Mouse (Mus musculus) hindbrain, embryonic 11.5 days (tissue): Measurements from ENCODE around the gene Neto2. TPM values are rescaled to one million over a fixed set of nuclear protein-coding genes. Genes with fewer than 3 reads are reported as not detected.
A peak's percentile ranks its signal among the peaks of the same experiment; 100 is the strongest.

ENCODE experiments used
- ATAC-seq: fragments of 200-750 bp; cut with Nextera tagmentation; 2 replicates; pipeline ENCODE4 v1.8.0; 2017; ENCODE audit warnings: mild to moderate bottlenecking, moderate TSS enrichment, moderate library complexity; ENCODE audit not compliant: low FRiP score
- DNase-seq: peaks from one replicate; pipeline ENCODE4 v3.0.0-alpha.2; 2015; ENCODE audit warnings: low spot score
- H3K27ac ChIP-seq: fragments of 300-500 bp; sonication (generic); 2 replicates; pipeline ENCODE4 v1.5.1; 2014; ENCODE audit warnings: mild to moderate bottlenecking, low read depth, low read length
- H3K27me3 ChIP-seq: fragments of 300-500 bp; sonication (generic); 2 replicates; pipeline ENCODE4 v1.6.1; 2014; ENCODE audit warnings: mild to moderate bottlenecking, low read length, moderate library complexity, mixed read lengths; ENCODE audit not compliant: control insufficient read depth, insufficient read depth
- H3K36me3 ChIP-seq: fragments of 300-500 bp; sonication (generic); 2 replicates; pipeline ENCODE4 v1.6.1; 2014; ENCODE audit warnings: mild to moderate bottlenecking, low read length, moderate library complexity, mixed read lengths; ENCODE audit not compliant: control insufficient read depth, insufficient read depth
- H3K4me1 ChIP-seq: fragments of 300-500 bp; sonication (generic); replicated peaks from 2 replicates; pipeline ENCODE4 v1.6.1; 2014; ENCODE audit warnings: low read length, mixed read lengths; ENCODE audit not compliant: control insufficient read depth, insufficient read depth
- H3K4me2 ChIP-seq: fragments of 300-500 bp; sonication (generic); replicated peaks from 2 replicates; pipeline ENCODE4 v1.6.1; 2014; ENCODE audit warnings: mild to moderate bottlenecking, low read depth, low read length
- H3K4me3 ChIP-seq: fragments of 300-500 bp; sonication (generic); 2 replicates; pipeline ENCODE4 v1.5.1; 2014; ENCODE audit warnings: low read depth, low read length
- H3K9ac ChIP-seq: fragments of 300-500 bp; sonication (generic); 2 replicates; pipeline ENCODE4 v1.6.1; 2014; ENCODE audit warnings: low read depth, low read length
- H3K9me3 ChIP-seq: fragments of 300-500 bp; sonication (generic); 2 replicates; pipeline ENCODE4 v1.6.1; 2016; ENCODE audit warnings: low read length; ENCODE audit not compliant: control insufficient read depth
- WGBS: fragments of 180-500 bp; shearing (Covaris S2); extraction: QIAGEN DNeasy Blood & Tissue Kit; methylation state at CpG from one replicate; pipeline ENCODE4 v1.1.7; 2014; 5-methylcytosine and 5-hydroxymethylcytosine counted together
- polyA plus RNA-seq: library from polyadenylated mRNA; unstranded; fragments of >200 nt; fragmentation: Nextera tagmentation; extraction: Ambion mirVana; gene quantifications from 2 replicates; pipeline ENCODE4 v1.2.1, GENCODE M21; 2014

Gene Neto2
- polyA plus RNA-seq, result 33.2 and 37.7 TPM in 2 replicates

DNA sequence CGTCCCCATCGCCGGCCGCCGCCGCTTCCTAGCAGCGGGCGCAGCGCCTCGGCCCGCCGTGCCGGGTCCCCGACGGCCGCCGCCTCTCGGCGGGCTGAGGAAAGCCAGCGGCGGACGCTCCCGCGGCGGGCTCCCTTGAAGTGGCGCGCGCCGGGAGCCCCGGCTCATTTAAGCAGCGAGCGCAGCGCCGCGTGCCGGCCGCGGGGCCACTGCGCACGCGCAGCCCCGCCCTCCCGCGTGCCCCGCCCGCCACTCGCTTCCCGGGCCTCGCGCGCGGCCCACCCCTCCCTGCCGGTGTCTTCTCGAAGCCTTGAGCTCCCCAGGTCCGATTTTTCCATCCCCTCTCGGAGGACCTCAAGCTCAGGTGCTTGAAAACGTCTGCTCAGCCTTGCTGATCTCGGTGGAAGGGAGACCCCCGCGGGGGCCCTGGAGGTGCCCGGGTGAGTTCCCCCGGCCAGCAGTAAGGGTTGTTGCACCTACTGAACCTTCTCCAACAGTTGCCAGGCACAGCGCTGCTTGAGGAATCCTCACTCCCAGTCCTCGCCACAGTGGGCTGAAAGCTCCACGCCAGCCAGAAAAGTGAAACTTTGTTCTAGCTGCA, at the start of gene Neto2:
Neto2 (minus strand) TSS at position 174 of the 601 bp plus-strand sequence.
- no peaks in the 10 kb centered on the region for H3K4me1 ChIP-seq
- no peaks in the 10 kb centered on the region for H3K36me3 ChIP-seq
- peak within 1 kb of the TSS; percentile 93 for H3K9ac ChIP-seq
- DNase-seq (peak; percentile 88), ATAC-seq (peak; percentile 91)
- peak within 1 kb of the TSS; percentile 94 for H3K27ac ChIP-seq
- no peaks in the 10 kb centered on the region for H3K9me3 ChIP-seq
- H3K27me3 ChIP-seq, result peaks cover 3% of the 10 kb centered on the region; the same call in 1 of the 2 replicates
- 10% methylated on average over 32 of the region's 65 CpGs for WGBS
- H3K4me2 ChIP-seq, result peak within 1 kb of the TSS; percentile 68
- peak within 1 kb of the TSS; percentile 74 for H3K4me3 ChIP-seq

DNA sequence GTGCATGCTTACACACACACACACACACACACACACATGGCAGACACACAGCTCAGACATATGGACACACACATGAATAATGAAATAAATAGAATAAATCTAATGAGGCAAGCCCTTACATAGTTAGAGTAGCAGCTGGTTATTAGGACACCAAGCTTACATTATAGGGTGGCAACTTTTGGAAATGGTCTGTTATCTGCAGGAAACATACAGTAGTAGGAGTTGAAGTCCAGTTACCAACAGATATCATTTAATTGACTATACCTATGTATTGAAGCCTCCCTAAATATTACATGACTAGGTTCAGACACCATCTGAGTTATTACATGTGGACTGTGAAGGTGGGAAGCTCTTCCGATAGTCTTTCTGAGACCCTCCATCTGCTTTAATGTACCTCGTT, 44.3 kb upstream of the Neto2 start:
- no peak overlapping the region for H3K9ac ChIP-seq
- no peak overlapping the region for H3K4me3 ChIP-seq
- DNase-seq (no peak), ATAC-seq (no peak)
- H3K9me3 ChIP-seq, result no peaks in the 10 kb centered on the region
- WGBS, result 96% methylated on average over 2 of the region's 2 CpGs
- no peak overlapping the region for H3K4me2 ChIP-seq
- H3K27me3 ChIP-seq, result no peaks in the 10 kb centered on the region
- H3K4me1 ChIP-seq, result no peaks in the 10 kb centered on the region
- no peak overlapping the region for H3K27ac ChIP-seq
- no peaks in the 10 kb centered on the region for H3K36me3 ChIP-seq

DNA sequence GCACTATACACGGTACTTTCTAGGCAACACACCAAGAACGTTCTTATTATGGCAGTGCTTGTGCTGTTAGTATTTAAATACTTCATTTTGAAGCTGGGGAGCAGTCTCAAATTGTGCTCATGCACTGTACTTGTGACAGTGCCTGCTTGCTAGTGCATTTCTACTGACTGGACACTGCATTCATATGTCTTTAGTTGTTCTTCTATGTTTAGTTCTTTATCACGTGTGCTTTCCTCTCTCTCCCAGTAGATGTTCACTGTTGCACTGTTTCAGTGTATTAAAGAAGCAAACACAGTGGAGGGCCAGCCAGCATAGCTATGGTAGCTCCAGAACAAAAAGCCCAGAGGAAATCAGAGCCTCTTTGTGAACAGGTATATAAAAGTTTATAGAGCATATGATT, 29.8 kb upstream of the Neto2 start:
- Histone ChIP-seq H3K9ac (no peak overlapping the region), H3K4me2 (no peak overlapping the region), H3K36me3 (no peaks in the 10 kb centered on the region), H3K9me3 (no peaks in the 10 kb centered on the region), H3K4me1 (no peaks in the 10 kb centered on the region), H3K27ac (no peak overlapping the region), H3K4me3 (no peak overlapping the region), H3K27me3 (no peaks in the 10 kb centered on the region)
- DNase-seq (no peak), ATAC-seq (no peak)
- 96% methylated on average over 3 of the region's 3 CpGs for WGBS

DNA sequence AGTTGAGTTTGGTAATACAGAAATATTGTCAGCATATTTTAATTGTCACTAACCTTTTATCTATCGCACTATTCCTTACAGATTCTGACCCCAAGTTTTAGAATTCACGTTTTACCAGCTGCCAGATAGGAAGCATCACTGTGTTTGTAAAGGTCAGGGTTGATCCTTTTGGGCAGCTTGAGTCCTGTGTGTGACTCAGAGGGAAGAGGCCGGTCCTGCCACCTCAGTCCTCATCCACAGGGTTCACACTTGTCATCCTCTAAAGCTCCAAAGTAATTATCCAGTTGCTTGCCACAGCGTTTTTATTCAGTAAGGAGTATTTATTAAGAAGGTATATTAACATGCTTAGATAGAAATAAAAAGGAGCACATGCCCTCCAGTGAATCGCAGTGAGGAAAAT, 16.5 kb upstream of the Neto2 start:
- H3K4me3 ChIP-seq, result no peak overlapping the region

DNA sequence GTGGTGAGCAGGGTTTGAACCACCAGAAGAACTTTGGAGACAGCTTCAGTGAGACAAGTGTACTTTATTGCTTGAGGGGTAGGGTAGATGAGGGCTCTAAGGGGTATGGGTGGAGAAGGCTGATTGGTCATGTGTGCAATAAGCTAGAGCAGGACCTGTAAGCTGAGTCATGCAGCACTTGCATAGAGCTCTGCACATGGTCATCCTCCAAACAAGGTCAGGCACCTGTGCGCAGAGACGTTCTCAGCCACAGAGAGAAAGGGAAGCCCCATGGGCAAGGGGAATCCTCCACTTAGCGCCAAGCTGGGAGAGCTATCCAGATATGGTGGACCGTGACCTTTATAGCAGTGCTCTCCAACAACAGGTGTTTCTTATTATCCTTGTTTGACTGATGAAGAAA, 16.0 kb upstream of the Neto2 start:
- Histone ChIP-seq H3K27me3 (no peaks in the 10 kb centered on the region), H3K36me3 (no peaks in the 10 kb centered on the region), H3K9ac (no peak overlapping the region), H3K4me2 (no peak overlapping the region), H3K27ac (no peak overlapping the region), H3K4me1 (no peaks in the 10 kb centered on the region), H3K9me3 (no peaks in the 10 kb centered on the region), H3K4me3 (no peak overlapping the region)
- ATAC-seq (no peak), DNase-seq (no peak)
- 84% methylated on average over 4 of the region's 4 CpGs for WGBS

More for the DNA sequence above, 16.5 kb upstream of the Neto2 start:
- no peaks in the 10 kb centered on the region for H3K36me3 ChIP-seq
- no peaks in the 10 kb centered on the region for H3K9me3 ChIP-seq
- no peak overlapping the region for H3K9ac ChIP-seq
- H3K27me3 ChIP-seq, result no peaks in the 10 kb centered on the region
- H3K4me2 ChIP-seq, result no peak overlapping the region
- DNase-seq (no peak), ATAC-seq (no peak)
- no peaks in the 10 kb centered on the region for H3K4me1 ChIP-seq
- 89% methylated on average over 5 of the region's 5 CpGs for WGBS
- no peak overlapping the region for H3K27ac ChIP-seq

DNA sequence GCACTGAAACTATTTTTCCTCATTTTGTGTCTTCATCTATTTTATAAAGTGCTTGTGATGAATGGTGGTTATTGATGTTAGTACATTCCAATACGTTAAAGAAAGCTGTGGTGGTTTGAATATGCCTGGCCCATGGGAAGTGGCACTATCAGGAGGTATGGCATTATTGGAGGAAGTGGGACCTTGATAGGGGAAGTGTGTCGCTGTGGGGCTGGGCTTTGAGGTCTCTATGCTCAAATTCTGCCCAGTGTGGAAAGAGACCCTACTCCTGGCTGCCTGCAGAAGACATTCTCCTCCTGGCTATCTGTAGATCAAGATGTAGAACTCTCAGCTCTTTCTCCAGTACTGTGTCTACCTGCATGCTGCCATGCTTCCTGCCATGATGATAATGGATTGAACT, 6.3 kb upstream of the Neto2 start:
- Histone ChIP-seq H3K27ac (no peak overlapping the region), H3K4me1 (no peaks in the 10 kb centered on the region), H3K9me3 (no peaks in the 10 kb centered on the region), H3K27me3 (no peaks in the 10 kb centered on the region), H3K36me3 (no peaks in the 10 kb centered on the region), H3K4me3 (no peak overlapping the region), H3K4me2 (no peak overlapping the region), H3K9ac (no peak overlapping the region)
- ATAC-seq (no peak), DNase-seq (no peak)
- WGBS, result 73% methylated on average over 2 of the region's 2 CpGs

DNA sequence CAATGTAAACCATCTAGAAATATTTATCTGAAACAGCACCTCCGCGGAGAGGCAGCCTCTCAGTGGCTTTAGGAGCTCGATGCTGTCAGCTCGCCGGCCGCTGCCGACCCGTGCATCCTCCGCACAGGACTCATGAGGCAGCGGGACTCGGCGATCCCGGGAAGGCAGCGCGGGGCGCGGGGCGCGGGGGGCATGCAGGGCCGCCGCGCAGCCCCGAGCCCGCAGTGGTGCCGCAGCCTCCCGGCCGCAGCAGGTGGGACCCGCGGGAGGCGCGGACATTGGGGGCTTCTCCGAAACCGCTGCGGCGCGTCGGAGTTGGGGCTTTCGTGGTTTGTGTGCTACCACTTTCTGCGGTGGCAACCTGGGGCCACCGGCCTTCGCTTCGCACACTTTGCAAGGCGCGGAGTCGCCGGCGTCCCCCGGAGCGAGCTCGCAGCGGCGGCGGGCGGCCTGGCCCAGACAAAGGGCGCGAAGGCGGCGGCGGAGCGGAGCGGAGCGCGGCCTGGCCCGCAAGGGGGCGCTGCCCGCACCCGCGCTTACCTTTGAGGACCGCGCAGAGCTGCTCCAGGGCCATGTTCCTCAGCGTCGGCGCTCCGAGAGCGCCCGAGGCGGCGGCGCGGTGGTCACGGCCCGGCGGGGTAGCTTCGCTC, 498 bp downstream of the Neto2 start:
- WGBS, result under 1% methylated on average over 75 of the region's 84 CpGs
- peak overlapping the region; percentile 94 for H3K27ac ChIP-seq
- ATAC-seq, result peak; percentile 97

DNA sequence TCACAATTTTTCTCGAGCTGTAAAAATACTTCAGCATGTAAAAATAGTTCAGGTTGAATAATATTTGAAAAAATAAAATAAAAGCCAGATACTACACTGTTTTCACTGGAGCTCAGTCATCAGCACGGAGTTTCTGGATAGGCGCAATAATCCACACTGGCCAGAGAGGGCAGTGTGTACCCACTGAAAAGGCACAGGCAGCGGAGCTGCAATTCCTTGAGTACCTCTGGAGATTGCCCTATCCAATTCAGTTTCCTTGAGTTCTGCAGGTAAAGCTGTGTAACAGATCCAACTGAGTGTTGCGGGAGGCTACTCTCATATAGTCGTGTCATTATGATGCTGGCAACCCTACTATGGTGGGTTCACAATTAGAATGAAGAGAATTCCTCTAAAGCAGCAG, 1.7 kb downstream of the Neto2 start:
- H3K27me3 ChIP-seq, result peaks cover 3% of the 10 kb centered on the region; the same call in 1 of the 2 replicates
- WGBS, result 1% methylated on average over 6 of the region's 6 CpGs
- H3K4me3 ChIP-seq, result peak overlapping the region; percentile 20; the same call in 1 of the 2 replicates
- H3K9me3 ChIP-seq, result no peaks in the 10 kb centered on the region
- no peaks in the 10 kb centered on the region for H3K36me3 ChIP-seq
- peak overlapping the region; percentile 32 for H3K4me2 ChIP-seq
- peak; percentile 84 for DNase-seq
- H3K9ac ChIP-seq, result no peak overlapping the region
- H3K4me1 ChIP-seq, result no peaks in the 10 kb centered on the region
- no peak overlapping the region for H3K27ac ChIP-seq
- peak; percentile 20; the same call in 1 of the 2 replicates for ATAC-seq

More for the DNA sequence above, 498 bp downstream of the Neto2 start:
- Histone ChIP-seq H3K4me3 (peak overlapping the region; percentile 74), H3K4me1 (no peaks in the 10 kb centered on the region), H3K27me3 (peaks cover 3% of the 10 kb centered on the region; the same call in 1 of the 2 replicates), H3K9ac (peak overlapping the region; percentile 93), H3K4me2 (peak overlapping the region; percentile 68), H3K36me3 (no peaks in the 10 kb centered on the region), H3K9me3 (no peaks in the 10 kb centered on the region)
- DNase-seq, result peak; percentile 95

DNA sequence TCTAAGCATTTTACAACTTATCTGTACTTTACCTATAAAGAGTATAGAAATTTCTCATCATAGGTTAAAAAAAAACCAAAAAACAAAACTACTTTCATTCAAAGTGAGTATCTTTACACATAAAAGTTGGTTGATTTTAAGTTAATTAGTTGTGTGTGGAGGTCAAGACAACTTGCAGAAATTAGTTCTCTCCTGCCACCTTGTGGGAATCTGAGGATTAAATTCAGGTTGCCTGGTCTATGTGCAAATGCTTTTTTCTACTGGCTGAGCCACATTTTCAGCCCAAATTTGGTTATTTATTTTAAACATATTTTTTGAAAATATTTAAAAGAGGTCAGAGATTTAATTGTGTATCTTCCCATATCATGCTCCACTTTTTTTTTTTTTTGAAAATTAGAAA, 35.6 kb downstream of the Neto2 start:
- H3K4me3 ChIP-seq, result no peak overlapping the region
- H3K9me3 ChIP-seq, result no peaks in the 10 kb centered on the region
- no peaks in the 10 kb centered on the region for H3K27me3 ChIP-seq
- no peak overlapping the region for H3K4me2 ChIP-seq
- no peak overlapping the region for H3K27ac ChIP-seq
- no peaks in the 10 kb centered on the region for H3K4me1 ChIP-seq
- DNase-seq (peak; percentile 19), ATAC-seq (no peak)
- H3K36me3 ChIP-seq, result no peaks in the 10 kb centered on the region
- H3K9ac ChIP-seq, result no peak overlapping the region
